Mouse (Mus musculus) spleen, postnatal 4 days (tissue): ENCODE data around the gene Uri1.
A peak's percentile ranks its signal among the peaks of the same experiment; 100 is the strongest.

Experiments
- DNase-seq, 2 experiments: peaks; one replicate each; pipeline ENCODE4 v3.0.0; 2022; ENCODE audit warnings: low spot score in 2 of 2

Gene Uri1

GRCm38 (mm10) chr7:38013946-38014345 lies 9.4 kb downstream of the Uri1 start:
- no peak for DNase-seq

- no peak for DNase-seq
Observed at GRCm38 (mm10) chr7:38012811-38013210, 10.5 kb downstream of the Uri1 start.

GRCm38 (mm10) chr7:38008359-38008758 lies 15.0 kb downstream of the Uri1 start:
- no peak for DNase-seq

GRCm38 (mm10) chr7:38002451-38002850 lies 20.9 kb downstream of the Uri1 start:
- no peak for DNase-seq

GRCm38 (mm10) chr7:37999691-38000090 lies 23.7 kb downstream of the Uri1 start:
- DNase-seq: no peak

- DNase-seq: no peak
Observed at GRCm38 (mm10) chr7:37992861-37993260, 30.5 kb downstream of the Uri1 start.

GRCm38 (mm10) chr7:37984866-37985265 lies 38.5 kb downstream of the Uri1 start:
- DNase-seq: no peak

GRCm38 (mm10) chr7:37983471-37983870 lies 39.9 kb downstream of the Uri1 start:
- no peak for DNase-seq

GRCm38 (mm10) chr7:37979729-37980128 lies 43.6 kb downstream of the Uri1 start:
- no peak for DNase-seq

GRCm38 (mm10) chr7:37978412-37978811 lies 44.9 kb downstream of the Uri1 start:
- no peak for DNase-seq

- no peak for DNase-seq
Observed at GRCm38 (mm10) chr7:37977676-37978075, 45.7 kb downstream of the Uri1 start.

- DNase-seq: peak in 1 of 2 experiments; percentile 28
Observed at GRCm38 (mm10) chr7:37972999-37973555, 50.3 kb downstream of the Uri1 start.

GRCm38 (mm10) chr7:37972571-37972970 lies 50.8 kb downstream of the Uri1 start:
- DNase-seq: peak in 1 of 2 experiments; percentile 30

- no peak for DNase-seq
Observed at GRCm38 (mm10) chr7:37962326-37962725, 61.0 kb downstream of the Uri1 start.

- no peak for DNase-seq
Observed at GRCm38 (mm10) chr7:37961247-37961646, 62.1 kb downstream of the Uri1 start.

GRCm38 (mm10) chr7:37951841-37952240 lies 71.5 kb downstream of the Uri1 start:
- no peak for DNase-seq

- DNase-seq: no peak
Observed at GRCm38 (mm10) chr7:37936459-37936858, 86.9 kb downstream of the Uri1 start.

- DNase-seq: no peak
Observed at GRCm38 (mm10) chr7:37935786-37936185, 87.6 kb downstream of the Uri1 start.

- no peak for DNase-seq
Observed at GRCm38 (mm10) chr7:37934770-37935182, 88.6 kb downstream of the Uri1 start.

- no peak for DNase-seq
Observed at GRCm38 (mm10) chr7:37933754-37934308, 89.5 kb downstream of the Uri1 start.

- no peak for DNase-seq
Observed at GRCm38 (mm10) chr7:37931631-37932030, 91.7 kb downstream of the Uri1 start.

- DNase-seq: no peak
Observed at GRCm38 (mm10) chr7:37929738-37930137, 93.6 kb downstream of the Uri1 start.

- DNase-seq: no peak
Observed at GRCm38 (mm10) chr7:37922999-37923398, 100.4 kb downstream of the Uri1 start.
